Mouse (Mus musculus) MN1 (cell line): ENCODE results near the gene Rgs3.

Source experiments
- DNase-seq: peaks from one replicate; pipeline ENCODE4 v3.0.0-alpha.2; 2016; ENCODE audit warnings: low spot score

The Rgs3 gene

GRCm38 (mm10) chr4:62653922-62654661, 94.4 kb downstream of the Rgs3 start:
- no peak for DNase-seq

- DNase-seq = peak; percentile 16
Observed at GRCm38 (mm10) chr4:62659264-62659663, 99.6 kb downstream of the Rgs3 start.

GRCm38 (mm10) chr4:62659861-62660553, 100.4 kb downstream of the Rgs3 start:
- no peak for DNase-seq

- DNase-seq = peak; percentile 60
Observed at GRCm38 (mm10) chr4:62660554-62660864, 100.9 kb downstream of the Rgs3 start.

- DNase-seq = peak; percentile 13
Observed at GRCm38 (mm10) chr4:62661311-62661849, 101.7 kb downstream of the Rgs3 start.

GRCm38 (mm10) chr4:62663348-62663747, 103.7 kb downstream of the Rgs3 start:
- DNase-seq = no peak

GRCm38 (mm10) chr4:62665842-62666241, 106.2 kb downstream of the Rgs3 start:
- DNase-seq = no peak

GRCm38 (mm10) chr4:62668666-62669065, 109.0 kb downstream of the Rgs3 start:
- DNase-seq = no peak

GRCm38 (mm10) chr4:62669094-62670071, 109.7 kb downstream of the Rgs3 start:
- DNase-seq = peak; percentile 10

- no peak for DNase-seq
Observed at GRCm38 (mm10) chr4:62673531-62674030, 113.9 kb downstream of the Rgs3 start.

GRCm38 (mm10) chr4:62674031-62674995, 114.7 kb downstream of the Rgs3 start:
- DNase-seq = no peak

GRCm38 (mm10) chr4:62675394-62675793, 115.7 kb downstream of the Rgs3 start:
- no peak for DNase-seq

GRCm38 (mm10) chr4:62677047-62677737, 117.5 kb downstream of the Rgs3 start:
- DNase-seq = no peak

- DNase-seq = no peak
Observed at GRCm38 (mm10) chr4:62679157-62679556, 119.5 kb downstream of the Rgs3 start.

GRCm38 (mm10) chr4:62681467-62681866, 121.8 kb downstream of the Rgs3 start:
- DNase-seq = no peak

GRCm38 (mm10) chr4:62682371-62682770, 122.7 kb downstream of the Rgs3 start:
- no peak for DNase-seq

- no peak for DNase-seq
Observed at GRCm38 (mm10) chr4:62683148-62683547, 123.5 kb downstream of the Rgs3 start.

GRCm38 (mm10) chr4:62684351-62684750, 124.7 kb downstream of the Rgs3 start:
- no peak for DNase-seq

- peak; percentile 39 for DNase-seq
Observed at GRCm38 (mm10) chr4:62685268-62685667, 125.6 kb downstream of the Rgs3 start.

- DNase-seq = no peak
Observed at GRCm38 (mm10) chr4:62686769-62687168, 127.1 kb downstream of the Rgs3 start.
